Mouse (Mus musculus): ENCODE measurements around the gene 1700001P01Rik.

Gene 1700001P01Rik

DNA sequence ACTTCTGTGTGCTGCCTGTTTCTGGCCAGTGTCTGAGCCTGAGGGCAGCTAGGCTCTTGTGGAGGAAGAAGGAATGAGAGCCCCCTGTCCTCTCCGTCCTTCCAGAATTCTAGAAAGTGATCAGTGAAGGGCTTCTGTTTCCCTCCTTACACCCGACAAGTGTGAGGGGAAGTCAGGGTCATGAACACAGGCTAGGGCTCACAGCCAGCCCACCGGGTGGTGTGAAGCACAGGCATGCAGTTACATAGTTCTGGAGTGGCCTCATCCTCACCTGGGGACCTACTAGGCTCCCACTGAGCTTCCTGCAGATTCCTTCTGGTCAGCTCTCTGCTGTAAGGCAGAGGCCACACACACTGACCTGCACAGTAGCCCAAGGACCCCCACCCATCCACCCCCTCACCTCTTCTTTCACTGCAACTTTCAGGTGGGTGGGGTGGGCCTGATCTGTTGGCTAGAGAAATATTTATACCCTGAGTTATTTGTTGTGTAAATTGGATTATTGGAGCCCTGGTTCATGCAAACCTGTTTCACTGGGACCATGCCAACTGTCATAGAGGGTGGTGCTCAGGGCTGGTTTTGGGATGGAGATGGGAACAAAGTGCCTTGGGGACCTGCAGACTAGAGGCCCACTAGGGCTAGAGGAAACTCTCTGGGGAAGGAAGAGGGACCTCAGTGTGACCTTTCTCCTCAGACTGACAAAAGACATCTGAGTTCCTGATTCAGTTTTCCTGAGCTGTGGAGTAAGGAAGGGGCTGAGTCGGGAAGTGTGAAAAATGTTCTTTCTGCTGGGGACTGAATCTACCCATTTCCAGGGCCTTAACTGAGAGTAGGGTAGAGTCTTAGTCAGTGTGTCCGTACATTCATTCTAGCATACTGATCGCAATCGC, 33.8 kb upstream of the 1700001P01Rik start:
- DNase-seq: no peak

DNA sequence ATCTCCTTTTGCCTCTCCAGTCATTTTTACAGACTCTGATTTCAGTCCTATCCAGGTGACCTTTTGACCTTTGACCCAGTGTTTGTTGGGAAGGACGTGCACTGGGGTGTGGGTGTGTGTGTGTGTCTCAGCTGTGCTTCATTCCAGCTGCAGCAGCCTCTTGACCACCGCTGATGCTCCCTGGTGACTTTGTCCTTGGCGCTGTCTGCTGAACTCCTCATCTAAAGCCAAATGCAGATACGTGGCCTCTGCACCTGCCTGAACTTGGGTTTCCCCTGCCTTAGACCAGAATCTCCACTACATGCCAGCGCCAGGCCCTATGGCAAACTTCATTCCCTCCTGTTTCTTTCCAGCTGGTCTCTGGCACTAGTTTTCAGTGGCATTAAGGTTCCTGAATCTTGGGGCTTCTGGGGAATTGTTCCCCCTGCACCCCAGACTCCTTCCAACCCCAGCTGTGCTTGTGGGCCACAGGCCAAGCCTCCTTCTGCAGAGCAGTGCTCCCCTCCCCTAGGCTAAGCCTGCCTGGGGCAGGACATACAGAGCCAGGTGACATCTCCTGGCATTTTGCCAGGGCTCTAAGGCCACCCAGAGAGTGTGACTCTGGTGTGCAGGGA, 33.0 kb upstream of the 1700001P01Rik start:
- peak; percentile 72 for DNase-seq

DNA sequence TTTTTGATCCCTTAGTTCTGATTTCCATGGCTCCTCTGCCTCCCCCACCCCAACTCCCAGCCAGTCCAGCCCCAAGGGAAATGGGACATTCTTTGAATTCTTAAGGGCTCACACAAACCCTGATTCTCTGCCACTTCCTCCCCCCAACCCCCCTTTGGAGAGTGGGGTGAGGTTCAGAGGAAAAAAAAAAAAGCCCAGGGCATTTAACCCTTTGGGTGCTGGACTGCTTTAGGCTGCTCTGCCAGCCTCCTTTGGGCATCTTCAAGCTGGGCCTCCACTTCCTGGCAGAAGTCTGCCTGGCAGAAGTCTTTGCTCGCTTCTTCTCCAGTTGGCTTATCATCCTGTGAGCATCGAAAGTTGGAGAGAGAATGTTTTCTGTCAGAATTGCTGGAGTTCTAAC, 32.4 kb upstream of the 1700001P01Rik start:
- peak; percentile 78 for DNase-seq

DNA sequence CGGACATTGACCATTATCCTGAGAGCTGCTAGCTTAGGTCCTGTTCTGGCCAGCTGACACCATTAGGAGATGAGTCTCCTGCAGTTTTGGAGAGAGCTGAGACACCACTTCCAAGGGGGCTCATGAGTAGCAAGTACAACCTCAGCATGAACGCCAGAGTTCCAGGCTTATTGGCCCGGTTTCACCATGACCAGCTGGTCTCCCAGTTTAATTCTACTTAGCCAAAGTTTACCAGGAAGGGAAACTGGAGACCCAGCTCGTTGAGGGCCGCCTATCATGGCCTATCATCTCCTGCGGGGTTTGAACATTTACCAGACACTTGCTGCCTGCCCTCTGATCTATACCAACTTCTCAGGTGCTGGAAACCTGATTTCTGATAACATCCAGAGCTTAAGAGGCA, 31.9 kb upstream of the 1700001P01Rik start:
- DNase-seq: peak; percentile 38

DNA sequence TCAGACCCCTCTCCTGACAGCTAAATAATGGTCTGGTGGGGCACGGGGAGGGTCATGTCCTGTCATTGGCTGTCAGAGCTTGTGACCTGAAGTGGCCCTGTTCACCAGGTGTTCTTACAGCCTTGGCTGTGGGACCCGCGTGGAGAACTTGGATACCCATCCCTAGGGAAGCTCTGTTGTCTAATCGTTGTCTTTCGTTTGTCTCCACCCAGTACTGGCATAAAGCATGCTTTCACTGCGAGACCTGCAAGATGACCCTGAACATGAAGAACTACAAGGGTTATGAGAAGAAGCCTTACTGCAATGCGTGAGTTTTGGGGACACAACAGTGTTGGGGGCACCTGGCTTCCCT, 30.9 kb upstream of the 1700001P01Rik start:
- DNase-seq: no peak

DNA sequence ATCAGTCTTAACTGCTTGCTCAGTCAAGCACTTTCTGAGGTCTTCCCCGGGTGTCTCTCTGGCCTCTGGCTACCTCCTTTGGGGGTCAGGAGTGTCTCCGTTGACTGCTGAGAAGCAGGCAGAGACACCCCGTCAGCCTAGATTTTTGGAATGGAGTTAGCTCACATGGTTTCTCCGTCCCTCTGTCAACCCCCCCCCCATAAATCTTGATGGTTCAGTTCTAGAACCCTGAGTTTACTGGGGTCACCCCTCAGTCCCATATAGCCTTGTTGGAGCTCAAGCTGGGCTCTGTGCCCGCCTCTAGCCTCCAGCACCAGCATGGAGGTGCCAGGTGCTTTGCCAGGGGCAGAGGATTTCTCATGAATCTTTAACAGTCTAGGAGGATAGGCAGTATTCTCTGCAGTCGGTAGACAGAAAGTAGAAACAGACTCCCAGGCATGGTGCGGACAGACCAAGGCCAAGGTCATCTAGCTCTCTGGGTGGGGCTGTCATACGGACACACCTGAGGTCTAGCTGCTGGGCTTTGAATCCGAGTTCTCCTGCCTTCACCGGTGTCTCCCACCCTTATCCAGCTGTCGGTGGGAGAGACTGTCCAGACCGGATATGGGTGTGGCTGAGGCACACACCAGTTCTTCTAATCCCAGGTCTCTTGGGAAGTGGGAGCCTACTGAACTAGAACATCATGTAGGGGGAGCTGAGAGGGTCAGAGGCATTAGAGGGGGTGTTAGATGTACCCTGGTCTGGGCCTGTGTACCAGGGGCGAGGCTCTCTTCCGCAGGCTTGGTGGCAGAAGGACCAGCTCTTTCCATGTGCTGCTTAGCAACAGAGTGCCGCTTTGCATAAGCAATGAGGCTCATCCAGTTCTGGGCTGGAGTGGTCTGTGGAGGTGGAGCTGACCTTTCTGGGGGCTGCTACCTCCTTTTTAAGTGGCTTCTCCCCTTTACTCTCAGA, 30.2 kb upstream of the 1700001P01Rik start:
- peak; percentile 51 for DNase-seq

DNA sequence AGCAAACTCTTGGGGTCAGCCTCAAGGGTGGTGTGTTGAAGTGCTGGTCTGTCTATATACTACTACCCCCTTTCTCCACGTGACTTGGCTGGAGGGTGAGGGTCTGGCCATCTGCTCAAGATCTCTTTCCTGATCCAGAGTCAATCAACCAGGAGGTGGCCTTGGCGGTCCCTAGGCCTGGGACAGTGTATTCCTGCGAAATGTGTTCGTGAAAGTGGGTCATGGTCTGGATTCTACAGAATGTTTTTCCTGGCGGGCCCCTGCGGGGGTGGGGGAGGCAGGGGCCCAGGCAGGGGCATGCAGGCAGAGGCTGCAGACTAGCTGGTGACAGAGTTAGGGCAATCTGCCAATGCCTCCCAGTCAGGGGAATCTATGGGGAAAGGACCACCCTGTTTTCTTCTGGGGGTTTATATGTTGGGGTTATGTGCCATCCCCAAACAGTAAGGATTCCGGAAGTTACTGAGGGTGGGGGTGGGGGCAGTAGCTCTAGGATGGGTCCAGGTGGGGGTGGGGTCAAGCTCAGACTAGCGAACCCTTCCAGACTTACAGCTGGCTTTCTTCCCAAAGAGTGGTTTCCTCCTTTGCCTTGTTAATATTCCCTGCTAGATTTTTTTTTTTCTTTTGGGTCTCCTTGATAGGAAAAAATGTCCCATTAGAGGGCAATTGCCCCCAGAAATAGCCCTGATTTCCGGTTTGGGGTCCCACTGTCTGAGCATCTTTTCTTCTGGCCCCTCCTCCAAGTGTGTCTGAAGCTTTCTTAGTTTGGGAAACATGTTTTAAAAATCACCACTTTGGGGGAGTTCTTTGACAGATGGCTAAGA, 29.3 kb upstream of the 1700001P01Rik start:
- peak; percentile 78 for DNase-seq

DNA sequence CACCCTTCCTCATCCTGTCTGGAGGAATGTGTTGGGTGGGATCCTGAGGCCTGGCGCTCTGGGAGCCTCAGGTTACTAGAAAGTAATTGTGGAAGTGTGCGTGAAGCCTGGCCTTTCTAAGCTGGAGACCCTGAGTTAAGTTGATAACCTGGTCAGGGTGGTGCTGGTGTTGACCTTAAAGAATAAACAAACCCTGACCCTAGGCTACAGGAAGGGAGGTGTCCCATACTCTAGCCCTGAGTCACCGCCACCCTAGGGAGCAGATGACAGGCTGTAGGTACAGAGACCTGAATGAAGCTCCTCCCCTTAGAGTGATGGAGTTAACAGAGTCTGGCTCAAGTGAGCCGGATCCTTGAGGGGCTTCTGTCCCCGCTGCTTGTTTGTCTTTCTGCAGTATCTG, 28.1 kb upstream of the 1700001P01Rik start:
- DNase-seq: peak; percentile 12

DNA sequence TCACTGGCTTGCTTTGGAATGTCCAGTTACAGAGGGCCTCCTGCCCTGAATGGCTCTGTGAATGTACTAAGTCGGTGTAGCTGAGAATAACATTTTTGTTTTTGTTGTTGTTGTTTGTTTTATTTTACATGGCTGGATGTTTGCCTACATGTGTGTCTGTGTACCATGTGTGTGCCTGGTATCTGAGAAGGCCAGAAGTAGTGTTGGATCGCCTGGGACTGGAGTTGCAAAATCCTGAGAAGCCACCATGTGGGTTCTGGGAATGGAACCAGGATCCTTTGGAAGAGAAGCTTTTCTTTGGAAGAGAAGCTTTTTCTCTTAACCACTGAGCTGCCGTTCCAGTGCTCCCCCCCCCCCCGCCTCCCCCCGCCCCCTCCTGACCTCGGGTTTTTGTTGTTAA, 26.8 kb upstream of the 1700001P01Rik start:
- DNase-seq: no peak

DNA sequence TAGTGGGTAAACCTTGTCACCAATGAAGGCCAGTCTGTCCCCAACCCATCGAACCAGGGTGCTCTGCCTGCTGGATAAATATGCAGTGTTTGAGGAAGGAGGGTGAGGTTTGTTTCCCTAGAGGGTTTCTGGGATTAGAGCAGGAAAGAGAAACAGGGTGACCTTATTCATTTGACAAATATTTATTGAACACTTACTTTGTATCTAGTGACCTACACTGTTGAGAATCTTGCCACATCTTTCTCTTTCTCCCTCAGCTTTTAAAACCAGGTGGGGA, 26.4 kb upstream of the 1700001P01Rik start:
- DNase-seq: no peak

DNA sequence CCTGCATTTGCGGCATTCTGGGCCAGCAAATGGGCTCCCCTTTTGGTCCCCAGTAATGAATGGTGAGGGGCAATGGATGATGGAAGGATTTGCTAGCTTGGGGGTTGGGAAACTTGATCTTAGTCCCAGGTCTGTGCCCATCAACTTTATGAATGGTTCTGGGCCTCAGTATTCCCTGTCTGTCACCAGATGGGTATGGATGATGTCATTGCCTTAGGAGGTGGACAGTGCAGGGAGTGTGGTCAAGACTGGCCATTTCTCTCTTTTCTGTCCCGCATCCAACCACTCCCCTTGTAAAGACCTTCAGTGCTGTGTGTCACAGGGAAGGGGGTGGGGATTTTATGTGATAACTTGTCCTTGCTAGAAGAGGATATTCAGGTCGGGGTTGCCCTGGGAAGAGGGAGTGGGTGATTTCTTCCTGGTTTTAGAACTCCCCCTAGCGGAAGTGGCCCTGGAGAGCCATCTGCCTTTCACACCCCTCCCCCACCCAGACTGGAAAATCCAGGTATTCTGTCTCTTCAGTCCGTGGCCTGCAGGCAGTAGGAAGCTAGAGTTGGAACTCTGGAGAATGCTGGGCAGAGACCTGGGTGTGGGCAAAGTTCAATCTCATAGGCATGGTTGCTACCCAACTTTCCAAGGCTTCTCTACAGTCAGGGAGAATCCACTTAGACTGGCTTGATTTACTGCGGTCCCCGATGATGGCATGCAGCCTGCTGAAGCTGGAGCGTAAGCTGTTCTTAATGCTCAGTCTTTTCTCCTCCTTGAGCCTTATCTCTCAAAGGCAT, 25.9 kb upstream of the 1700001P01Rik start:
- DNase-seq: peak; percentile 82

DNA sequence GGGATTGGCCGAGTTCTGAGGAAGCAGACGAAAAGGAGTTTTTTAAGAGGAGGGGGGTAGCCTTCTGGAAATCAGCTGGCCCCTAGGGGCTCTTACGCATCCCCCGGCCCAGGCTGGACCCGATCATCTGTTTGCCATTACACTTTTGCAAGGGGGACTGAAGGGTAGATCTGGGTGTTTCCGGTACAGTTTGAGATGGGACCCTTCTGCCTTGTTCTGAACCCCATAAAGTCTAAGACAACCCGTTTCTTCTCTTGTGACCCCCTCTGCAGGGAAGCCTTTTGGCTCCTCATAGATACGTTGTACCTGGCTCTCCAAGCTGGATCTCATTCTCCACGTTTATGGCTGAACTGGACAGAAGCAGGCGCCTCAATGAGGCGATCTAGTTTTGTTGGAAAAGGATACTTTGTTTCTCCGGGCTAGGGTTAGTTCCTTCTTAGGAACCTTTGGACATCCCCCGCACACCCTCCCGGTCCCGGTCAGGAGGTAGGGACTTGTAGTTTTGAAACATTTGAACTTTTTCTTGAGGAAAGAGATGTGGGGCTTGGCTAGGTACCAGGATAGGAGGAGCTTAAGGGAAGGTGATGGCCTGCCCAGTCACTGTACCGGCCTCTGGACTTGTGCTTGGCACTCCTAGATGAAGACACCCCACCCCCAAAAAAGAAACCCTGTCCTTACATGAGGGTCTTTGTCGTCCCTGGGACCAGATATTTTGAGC, 25.1 kb upstream of the 1700001P01Rik start:
- peak; percentile 79 for DNase-seq

DNA sequence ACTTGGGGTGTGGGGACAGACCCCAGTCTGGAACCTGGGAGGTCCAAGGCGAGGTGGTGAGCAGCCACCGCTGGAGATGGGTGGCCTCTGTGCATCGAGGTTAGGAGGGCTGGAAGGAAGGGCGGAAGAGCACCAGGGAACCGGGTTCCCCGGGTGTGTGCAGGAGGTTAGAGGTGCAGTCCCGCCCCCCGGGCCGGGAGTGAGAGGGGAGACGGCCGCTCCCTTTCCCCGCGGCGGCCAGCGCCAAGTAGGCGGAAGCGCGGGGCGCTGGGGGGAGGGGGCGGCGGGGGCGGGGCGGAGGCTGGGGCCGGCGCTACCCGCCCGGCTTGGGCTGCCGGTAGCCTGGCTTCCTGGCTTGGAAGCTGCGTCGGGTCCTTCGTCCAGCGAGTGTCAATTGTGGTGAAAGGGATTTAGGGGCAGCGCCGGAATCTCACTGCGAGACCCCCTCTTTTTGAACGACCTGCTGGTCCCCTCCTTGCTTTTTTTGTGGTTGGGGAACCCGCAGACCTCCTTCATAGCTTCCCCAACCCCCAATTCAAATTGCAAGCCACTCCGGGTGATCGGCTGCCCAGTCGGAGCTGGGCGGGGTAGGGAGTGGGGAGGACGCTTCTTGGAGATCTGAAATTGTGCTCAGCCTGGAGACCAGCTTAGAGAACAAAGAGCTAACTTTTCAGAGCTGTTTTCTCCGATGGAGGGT, 24.4 kb upstream of the 1700001P01Rik start:
- peak; percentile 89 for DNase-seq

DNA sequence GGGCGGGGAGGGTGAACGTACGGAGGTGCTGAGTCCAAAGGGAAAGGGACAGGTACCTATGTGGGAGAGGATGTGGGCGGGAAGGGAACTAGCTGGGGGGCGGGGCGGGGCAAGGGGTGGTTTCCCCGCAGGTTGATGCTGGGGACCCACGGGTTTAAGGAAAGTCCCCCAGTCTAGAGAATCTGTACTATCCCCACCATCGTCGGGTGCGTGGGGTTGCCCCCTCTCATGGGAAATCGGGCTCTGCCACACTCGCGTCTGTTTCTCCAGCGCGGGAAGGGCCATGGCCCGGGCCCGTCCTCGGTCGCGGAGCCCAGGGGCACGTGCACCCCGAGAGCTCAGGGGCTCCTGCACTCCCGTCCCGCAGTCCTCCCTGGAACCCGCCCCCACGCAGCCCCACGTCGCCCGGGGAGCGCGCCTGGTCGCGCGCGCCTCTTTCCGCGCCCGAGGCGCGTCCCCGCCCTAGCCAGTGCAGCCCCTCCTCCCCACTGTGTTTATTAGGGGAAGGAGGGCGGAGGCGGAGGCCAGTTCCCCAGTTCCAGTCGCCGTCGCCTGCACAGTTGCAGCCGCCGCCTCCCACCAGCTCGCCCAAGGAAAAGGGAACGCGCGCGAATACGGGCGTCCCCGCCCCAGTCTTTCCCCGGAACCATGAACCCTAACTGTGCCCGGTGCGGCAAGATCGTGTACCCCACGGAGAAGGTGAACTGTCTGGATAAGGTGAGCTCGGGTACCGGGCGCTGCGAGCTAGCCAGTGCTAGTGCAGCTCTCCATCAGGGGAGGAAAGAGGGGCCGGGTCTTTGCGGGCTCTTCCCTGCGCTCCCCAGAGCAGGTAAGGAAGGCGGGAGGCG, 23.7 kb upstream of the 1700001P01Rik start:
- peak; percentile 90 for DNase-seq

DNA sequence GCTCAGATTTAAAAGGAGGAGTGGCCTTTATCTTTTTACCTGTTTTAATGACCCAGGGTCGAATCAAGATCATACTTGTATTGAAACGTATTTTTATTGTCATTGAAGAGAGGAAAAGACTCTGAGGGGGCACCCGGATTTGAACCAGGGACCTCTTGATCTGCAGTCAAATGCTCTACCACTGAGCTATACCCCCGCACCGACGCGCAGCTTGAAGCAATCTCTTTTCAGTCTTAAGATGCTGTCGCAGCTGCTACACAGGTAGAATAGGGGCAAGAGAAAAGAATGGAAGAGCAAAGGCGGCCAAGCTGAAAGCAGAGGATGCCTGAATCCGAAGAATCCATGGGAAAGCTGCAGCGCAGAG, 23.0 kb upstream of the 1700001P01Rik start, which contains the start of gene Lasp1:
Gene Lasp1 (plus strand): TSS at position 219 of the 364 bp plus-strand sequence.
- peak; percentile 88 for DNase-seq

DNA sequence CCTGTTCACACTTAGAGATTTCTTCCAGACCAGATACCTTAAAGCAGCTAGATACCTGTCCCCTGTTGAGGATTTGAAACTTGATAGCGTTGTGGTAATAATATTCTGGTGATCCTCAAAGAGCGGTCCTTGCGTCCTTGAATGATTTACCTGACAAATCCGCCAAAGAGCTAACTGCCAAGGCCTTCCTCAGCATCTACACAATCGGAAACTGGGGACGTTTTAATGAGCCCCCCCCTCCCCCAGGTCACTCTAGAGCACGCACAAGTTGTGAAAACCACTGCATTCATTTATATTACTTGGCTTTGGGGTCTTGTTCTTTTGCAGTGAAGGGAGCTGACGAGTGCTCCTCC, 22.3 kb upstream of the 1700001P01Rik start:
- no peak for DNase-seq

DNA sequence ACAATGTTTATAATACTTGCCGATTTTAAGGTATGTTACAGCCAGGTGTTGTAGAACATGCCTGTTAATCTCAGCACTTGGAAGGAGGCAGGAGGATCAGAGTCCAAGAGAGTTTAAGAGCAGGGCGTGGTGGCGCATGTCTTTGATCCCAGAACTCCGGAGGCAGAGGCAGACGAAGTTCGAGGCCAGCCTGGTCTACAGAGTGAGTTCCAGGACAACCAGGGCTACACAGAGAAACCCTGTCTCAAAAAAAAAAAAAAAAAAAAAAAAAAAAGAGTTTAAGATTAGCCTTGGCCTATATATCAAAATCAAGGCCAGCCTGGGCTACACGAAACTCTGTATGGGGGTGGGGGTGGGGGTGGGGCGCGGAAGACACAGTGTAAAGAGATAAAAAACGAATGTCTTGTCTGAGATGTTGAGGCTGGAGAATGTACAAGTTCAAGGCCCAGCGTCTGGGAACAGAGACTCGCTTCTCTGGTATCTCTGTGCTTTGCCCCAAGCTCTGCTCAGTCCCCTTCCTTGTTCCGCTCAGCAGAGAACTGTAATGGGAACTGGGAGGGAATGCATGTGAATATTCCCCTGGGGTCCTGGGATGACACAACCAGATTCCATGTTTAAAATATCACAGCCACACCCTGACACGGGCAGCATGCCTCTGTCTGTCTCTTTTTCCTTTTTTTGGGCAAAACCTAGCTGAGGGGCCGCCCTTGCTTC, 21.8 kb upstream of the 1700001P01Rik start:
- peak; percentile 13 for DNase-seq

DNA sequence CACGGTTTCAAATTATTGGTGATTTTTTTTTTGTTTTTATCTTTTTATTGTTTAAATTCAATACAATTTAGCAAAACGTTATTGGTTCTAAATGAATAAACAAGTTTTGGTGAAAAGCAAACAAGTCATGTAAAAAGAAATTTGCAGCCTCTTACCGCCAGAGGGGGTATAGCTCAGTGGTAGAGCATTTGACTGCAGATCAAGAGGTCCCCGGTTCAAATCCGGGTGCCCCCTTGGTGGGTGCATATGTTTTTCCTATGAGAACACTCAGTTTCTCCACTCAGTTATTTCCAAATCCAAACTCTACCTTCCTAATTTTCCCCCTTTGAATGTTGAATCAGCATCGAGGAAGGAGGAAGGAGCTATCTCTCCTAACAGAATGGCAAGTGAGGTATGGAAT, 21.2 kb upstream of the 1700001P01Rik start:
- peak; percentile 74 for DNase-seq

DNA sequence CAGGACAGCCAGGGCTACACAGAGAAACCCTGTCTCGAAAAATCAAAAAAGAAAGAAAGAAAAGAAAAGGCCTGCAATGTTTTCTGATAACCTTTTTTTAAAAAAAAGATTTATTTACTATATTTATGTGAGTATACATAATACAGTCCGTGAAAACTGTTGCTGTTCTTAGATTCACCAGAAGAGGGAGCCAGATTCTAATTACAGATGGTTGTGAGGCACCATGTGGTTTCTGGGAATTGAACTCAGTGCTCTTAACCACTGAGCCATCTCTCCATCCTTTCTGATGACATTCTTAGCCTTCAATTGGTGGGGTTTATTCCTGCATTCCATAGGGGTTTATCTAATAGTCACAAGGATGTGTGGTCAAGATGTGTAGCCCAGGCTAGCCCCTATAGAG, 17.4 kb upstream of the 1700001P01Rik start:
- peak; percentile 50 for DNase-seq

Measured in kidney, postnatal 10 days (tissue).